Mouse (Mus musculus): Measurements from ENCODE around the gene Pign.

Pign gene

GRCm38 (mm10) chr1:105563821-105564220 lies 99.7 kb downstream of the Pign start:
- no peak for DNase-seq (ENCODE audit: low spot score)

- DNase-seq (ENCODE audit: low spot score): no peak
Measured at GRCm38 (mm10) chr1:105556078-105556477, 107.4 kb downstream of the Pign start.

- no peak for DNase-seq (ENCODE audit: low spot score)
Measured at GRCm38 (mm10) chr1:105555192-105555718, 108.2 kb downstream of the Pign start.

- no peak for DNase-seq (ENCODE audit: low spot score)
Measured at GRCm38 (mm10) chr1:105553130-105553529, 110.3 kb downstream of the Pign start.

GRCm38 (mm10) chr1:105550163-105550562 lies 113.3 kb downstream of the Pign start:
- no peak for DNase-seq (ENCODE audit: low spot score)

- DNase-seq (ENCODE audit: low spot score): no peak
Measured at GRCm38 (mm10) chr1:105549648-105550047, 113.8 kb downstream of the Pign start.

- DNase-seq (ENCODE audit: low spot score): no peak
Measured at GRCm38 (mm10) chr1:105543051-105543450, 120.4 kb downstream of the Pign start.

GRCm38 (mm10) chr1:105523768-105524167 lies 139.7 kb downstream of the Pign start:
- no peak for DNase-seq (ENCODE audit: low spot score)

- no peak for DNase-seq (ENCODE audit: low spot score)
Measured at GRCm38 (mm10) chr1:105522321-105522720, 141.2 kb downstream of the Pign start.

GRCm38 (mm10) chr1:105518101-105518500 lies 145.4 kb downstream of the Pign start:
- no peak for DNase-seq (ENCODE audit: low spot score)

- no peak for DNase-seq (ENCODE audit: low spot score)
Measured at GRCm38 (mm10) chr1:105507116-105507515, 156.4 kb downstream of the Pign start.

GRCm38 (mm10) chr1:105492626-105493025 lies 170.9 kb downstream of the Pign start:
- DNase-seq (ENCODE audit: low spot score): no peak

- DNase-seq (ENCODE audit: low spot score): no peak
Measured at GRCm38 (mm10) chr1:105489456-105489855, 174.0 kb downstream of the Pign start.

GRCm38 (mm10) chr1:105487037-105487436 lies 176.4 kb downstream of the Pign start:
- DNase-seq (ENCODE audit: low spot score): no peak
